Mouse (Mus musculus) forebrain, embryonic 16.5 days (tissue): ENCODE measurements around the gene Vangl1. TPM values are rescaled to one million over a fixed set of nuclear protein-coding genes. Genes with fewer than 3 reads are reported as not detected.

Source experiments
- ATAC-seq: fragments of 200-750 bp; cut with Nextera tagmentation; 2 replicates; pipeline ENCODE4 v1.8.0; 2017; ENCODE audit warnings: mild to moderate bottlenecking, moderate library complexity
- H3K27ac ChIP-seq: fragments of 300-500 bp; sonication (generic); 2 replicates; pipeline ENCODE4 v1.5.1; 2014; ENCODE audit warnings: low read length, control low read depth
- H3K27me3 ChIP-seq: fragments of 300-500 bp; sonication (generic); replicated peaks from 2 replicates; pipeline ENCODE4 v1.6.1; 2014; ENCODE audit warnings: low read length; ENCODE audit not compliant: control insufficient read depth, insufficient read depth
- H3K36me3 ChIP-seq: fragments of 300-500 bp; sonication (generic); 2 replicates; pipeline ENCODE4 v1.6.1; 2014; ENCODE audit not compliant: control insufficient read depth, insufficient read depth
- H3K4me1 ChIP-seq: fragments of 300-500 bp; sonication (generic); replicated peaks from 2 replicates; pipeline ENCODE4 v1.6.1; 2014; ENCODE audit warnings: low read length; ENCODE audit not compliant: control insufficient read depth, insufficient read depth
- H3K4me2 ChIP-seq: fragments of 300-500 bp; sonication (generic); 2 replicates; pipeline ENCODE4 v1.6.1; 2014; ENCODE audit warnings: mild to moderate bottlenecking, low read length, control low read depth
- H3K4me3 ChIP-seq: fragments of 300-500 bp; sonication (generic); replicated peaks from 2 replicates; pipeline ENCODE4 v1.5.1; 2014; ENCODE audit warnings: mild to moderate bottlenecking, low read length, control low read depth
- H3K9ac ChIP-seq: fragments of 300-500 bp; sonication (generic); replicated peaks from 2 replicates; pipeline ENCODE4 v1.6.1; 2014; ENCODE audit warnings: low read depth, low read length, control low read depth
- H3K9me3 ChIP-seq: fragments of 300-500 bp; sonication (generic); 2 replicates; pipeline ENCODE4 v1.6.1; 2016; ENCODE audit warnings: low read length; ENCODE audit not compliant: control insufficient read depth
- WGBS: fragments of 180-500 bp; shearing (Covaris S2); extraction: QIAGEN DNeasy Blood & Tissue Kit; methylation state at CpG from one replicate; pipeline ENCODE4 v1.1.7; 2014; 5-methylcytosine and 5-hydroxymethylcytosine counted together
- polyA plus RNA-seq: library from polyadenylated mRNA; unstranded; fragments of >200 nt; fragmentation: Nextera tagmentation; extraction: Ambion mirVana; gene quantifications from 2 replicates; pipeline ENCODE4 v1.2.1, GENCODE M21; 2015

The Vangl1 gene
- polyA plus RNA-seq, 1 experiment from 2014 or later: 6.3 TPM

DNA sequence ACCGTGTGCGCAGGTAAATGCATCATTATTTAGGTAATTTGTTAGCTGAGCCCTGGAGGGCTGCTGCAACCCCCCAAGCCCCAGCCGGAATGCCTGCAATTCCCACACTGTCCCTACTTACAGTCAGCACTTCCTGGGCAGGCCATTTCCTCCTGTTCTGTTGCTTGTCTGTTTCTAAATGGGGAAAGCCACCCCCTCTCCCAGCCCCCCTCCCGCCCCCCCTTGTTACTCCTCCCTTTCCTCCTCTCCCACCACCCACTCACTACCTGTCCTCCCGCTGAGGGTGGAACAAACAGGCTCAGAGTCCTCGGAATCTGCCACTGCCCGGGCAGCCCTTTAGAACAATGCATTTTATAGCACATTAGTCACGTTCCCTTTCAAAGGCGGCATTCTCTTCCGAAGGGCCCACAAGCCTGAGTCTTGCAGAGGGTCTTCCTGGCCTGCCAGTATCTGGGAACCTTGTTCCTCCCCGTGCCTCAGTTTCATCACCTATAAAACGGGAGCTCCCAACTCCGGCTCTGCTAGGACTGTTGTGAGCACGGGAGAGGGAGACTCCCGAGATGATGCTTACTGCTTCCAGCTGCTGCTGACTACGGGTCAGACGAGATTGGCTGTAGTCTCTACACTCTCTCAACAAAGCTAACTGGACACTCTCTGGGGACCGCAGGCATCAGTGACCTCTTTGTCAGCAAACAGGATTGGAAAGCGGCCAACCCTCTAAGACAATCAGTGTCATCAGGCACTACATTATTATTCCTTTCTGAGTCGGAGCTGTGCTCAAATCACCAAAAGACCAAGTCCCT, 10.8 kb downstream of the Vangl1 start:
- no peak for ATAC-seq

DNA sequence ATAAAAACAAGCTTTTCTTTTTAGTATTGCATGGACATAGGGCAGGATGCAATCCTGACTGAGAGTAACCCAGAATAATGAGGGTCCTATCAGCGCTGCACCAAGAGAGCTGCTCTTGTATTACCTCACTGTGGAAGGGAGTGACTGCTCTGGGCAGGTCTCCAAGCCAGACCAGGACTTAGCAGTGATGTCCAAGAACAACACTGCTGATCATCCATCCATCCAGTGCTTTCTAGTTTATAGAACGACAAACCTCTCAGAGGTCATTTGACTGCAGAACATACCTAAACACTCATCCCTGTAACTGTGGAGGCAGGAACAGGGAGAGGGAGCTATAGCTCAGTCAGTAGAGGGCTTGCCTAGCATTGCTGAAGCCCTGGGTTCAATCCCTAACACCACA, 11.9 kb downstream of the Vangl1 start:
- H3K4me2 ChIP-seq: no peak overlapping the region
- no peak overlapping the region for H3K9ac ChIP-seq
- WGBS: 79% methylated on average over 2 of the region's 2 CpGs
- no peak overlapping the region for H3K27ac ChIP-seq
- H3K36me3 ChIP-seq: no peaks in the 10 kb centered on the region
- H3K4me3 ChIP-seq: no peak overlapping the region
- no peaks in the 10 kb centered on the region for H3K9me3 ChIP-seq
- peaks cover 14% of the 10 kb centered on the region for H3K27me3 ChIP-seq
- H3K4me1 ChIP-seq: peaks cover 15% of the 10 kb centered on the region
- ATAC-seq: no peak

More for the DNA sequence above, 10.8 kb downstream of the Vangl1 start:
- WGBS: 9% methylated on average over 19 of the region's 20 CpGs
- Histone ChIP-seq H3K27me3 (peaks cover 14% of the 10 kb centered on the region), H3K9me3 (no peaks in the 10 kb centered on the region), H3K4me1 (peaks cover 15% of the 10 kb centered on the region), H3K9ac (no peak overlapping the region), H3K36me3 (no peaks in the 10 kb centered on the region), H3K4me2 (peak overlapping the region; percentile 20; the same call in 1 of the 2 replicates), H3K4me3 (no peak overlapping the region), H3K27ac (no peak overlapping the region)

DNA sequence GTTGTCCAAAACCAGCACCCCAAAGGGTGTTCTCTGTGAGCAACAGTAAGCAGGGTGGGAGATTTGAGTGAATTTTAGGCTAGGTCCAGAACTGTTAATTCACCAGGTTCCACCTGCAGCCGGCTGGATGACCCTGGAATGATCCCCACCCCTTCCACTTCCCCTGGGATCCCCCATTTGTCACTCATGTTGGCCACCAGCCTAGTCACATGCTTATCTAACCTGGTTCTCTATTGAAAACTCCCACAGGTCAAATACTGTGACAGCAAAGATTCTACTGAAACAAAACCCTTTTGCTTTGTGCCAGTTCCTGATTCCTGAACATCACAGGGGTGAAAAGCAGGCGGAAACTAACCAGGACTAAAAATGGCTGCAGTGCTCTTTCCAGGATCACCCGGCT, 12.9 kb downstream of the Vangl1 start:
- peaks cover 15% of the 10 kb centered on the region for H3K4me1 ChIP-seq
- no peaks in the 10 kb centered on the region for H3K9me3 ChIP-seq
- peaks cover 14% of the 10 kb centered on the region; the same call in 1 of the 2 replicates for H3K27me3 ChIP-seq
- 76% methylated on average over 3 of the region's 3 CpGs for WGBS
- ATAC-seq: no peak
- no peak overlapping the region for H3K27ac ChIP-seq
- H3K36me3 ChIP-seq: no peaks in the 10 kb centered on the region
- no peak overlapping the region for H3K4me2 ChIP-seq
- no peak overlapping the region for H3K4me3 ChIP-seq
- no peak overlapping the region for H3K9ac ChIP-seq

DNA sequence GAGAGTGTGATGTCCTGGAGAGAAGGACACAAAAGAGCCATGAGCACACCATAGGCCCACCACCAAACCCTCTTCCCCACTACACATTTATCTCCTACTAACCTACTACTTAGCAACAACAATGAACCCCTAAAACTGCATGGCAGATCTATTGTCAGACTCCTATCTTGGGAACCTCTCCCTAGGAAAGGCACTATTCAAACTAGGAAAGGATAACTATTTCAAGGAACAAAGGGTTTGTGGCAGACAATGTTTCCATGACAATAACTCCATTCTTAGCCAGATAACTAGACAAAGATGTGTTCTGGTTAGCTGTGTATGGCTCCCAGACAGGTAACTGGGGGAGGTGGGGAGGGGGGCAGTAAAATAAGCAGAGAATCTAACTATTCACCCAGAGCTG, 13.9 kb downstream of the Vangl1 start:
- no peak for ATAC-seq
- H3K4me1 ChIP-seq: peaks cover 15% of the 10 kb centered on the region

DNA sequence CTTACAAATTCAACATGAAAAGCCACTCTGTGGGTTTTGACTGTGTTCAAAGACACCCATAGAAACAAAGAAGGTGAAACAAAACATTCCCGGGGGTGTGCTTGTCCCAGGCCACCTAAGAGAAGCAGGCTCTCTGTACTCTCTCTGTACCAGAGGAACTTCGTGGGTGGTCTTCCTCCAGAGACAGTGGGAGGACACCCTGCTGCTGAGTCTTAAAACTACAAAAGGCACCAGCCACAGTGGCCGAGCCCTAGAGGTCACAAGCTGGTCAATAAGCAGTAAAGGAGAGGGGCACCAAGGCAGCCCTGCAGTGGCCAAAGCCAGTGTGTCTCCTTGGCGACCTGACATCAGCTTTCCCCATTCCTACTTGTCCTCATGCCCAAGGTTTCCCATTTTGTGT, 14.5 kb downstream of the Vangl1 start:
- peaks cover 14% of the 10 kb centered on the region; the same call in 1 of the 2 replicates for H3K27me3 ChIP-seq
- H3K36me3 ChIP-seq: no peaks in the 10 kb centered on the region
- no peak overlapping the region for H3K27ac ChIP-seq
- H3K4me1 ChIP-seq: peaks cover 15% of the 10 kb centered on the region
- no peak overlapping the region for H3K9ac ChIP-seq
- ATAC-seq: no peak
- H3K9me3 ChIP-seq: peaks cover 3% of the 10 kb centered on the region; the same call in 1 of the 2 replicates
- 15% methylated on average over 4 of the region's 4 CpGs for WGBS
- H3K4me3 ChIP-seq: no peak overlapping the region
- no peak overlapping the region for H3K4me2 ChIP-seq

More for the DNA sequence above, 13.9 kb downstream of the Vangl1 start:
- Histone ChIP-seq H3K27ac (no peak overlapping the region), H3K9ac (no peak overlapping the region), H3K36me3 (no peaks in the 10 kb centered on the region), H3K27me3 (peaks cover 14% of the 10 kb centered on the region; the same call in 1 of the 2 replicates), H3K9me3 (peaks cover 3% of the 10 kb centered on the region; the same call in 1 of the 2 replicates), H3K4me3 (no peak overlapping the region), H3K4me2 (no peak overlapping the region)

DNA sequence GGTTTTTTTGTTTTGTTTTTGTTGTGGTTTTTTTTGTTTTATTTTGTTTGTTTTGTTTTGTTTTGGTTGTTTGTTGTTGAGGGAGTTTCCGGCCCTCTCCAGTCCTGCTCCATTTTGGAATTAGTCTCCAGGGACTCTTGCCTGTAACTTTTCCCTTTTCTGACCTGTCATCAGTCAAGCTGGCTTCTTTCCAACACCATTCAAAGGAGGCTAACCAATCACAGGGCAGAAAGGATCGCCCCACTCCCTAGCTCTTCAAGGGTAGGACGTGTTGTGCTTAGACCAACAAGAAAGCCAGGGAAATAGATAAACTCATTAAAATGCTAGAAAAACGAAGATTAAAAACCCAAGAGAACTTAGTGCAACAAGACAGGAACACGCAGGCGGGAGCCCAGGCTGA, 15.5 kb downstream of the Vangl1 start:
- no peak overlapping the region for H3K4me3 ChIP-seq
- H3K27ac ChIP-seq: no peak overlapping the region
- peaks cover 8% of the 10 kb centered on the region; the same call in 1 of the 2 replicates for H3K27me3 ChIP-seq
- H3K36me3 ChIP-seq: no peaks in the 10 kb centered on the region
- 10% methylated on average over 6 of the region's 6 CpGs for WGBS
- no peak overlapping the region for H3K9ac ChIP-seq
- peaks cover 3% of the 10 kb centered on the region; the same call in 1 of the 2 replicates for H3K9me3 ChIP-seq
- ATAC-seq: no peak
- H3K4me2 ChIP-seq: no peak overlapping the region
- H3K4me1 ChIP-seq: peaks cover 11% of the 10 kb centered on the region

DNA sequence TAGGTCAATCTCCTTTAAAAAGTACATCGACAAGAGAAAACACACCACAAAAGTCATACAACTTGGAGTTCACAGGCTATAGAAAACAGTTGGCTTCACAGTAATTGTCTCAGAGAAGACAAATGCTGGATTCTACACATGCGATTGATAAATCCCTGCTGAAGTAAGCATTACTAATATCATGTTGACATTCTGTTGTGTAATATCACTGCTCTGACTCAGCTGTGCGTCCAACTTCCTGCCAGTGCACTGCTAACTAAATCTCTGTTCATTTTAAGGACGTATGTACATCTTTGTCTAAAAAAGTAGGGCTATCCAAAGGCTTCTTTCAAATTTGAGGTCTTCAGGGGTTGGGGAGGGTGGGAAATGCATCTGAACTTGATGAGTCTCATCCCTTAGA, 17.1 kb downstream of the Vangl1 start:
- H3K36me3 ChIP-seq: no peaks in the 10 kb centered on the region
- no peak for ATAC-seq
- H3K27me3 ChIP-seq: peaks cover 3% of the 10 kb centered on the region; the same call in 1 of the 2 replicates
- H3K27ac ChIP-seq: no peak overlapping the region
- no peak overlapping the region for H3K4me3 ChIP-seq
- 89% methylated on average over 4 of the region's 4 CpGs for WGBS
- H3K9me3 ChIP-seq: peaks cover 3% of the 10 kb centered on the region; the same call in 1 of the 2 replicates
- no peak overlapping the region for H3K4me2 ChIP-seq
- 0 out of 2 replicates have a peak, but pooled peaks cover 3% of the 10 kb centered on the region for H3K4me1 ChIP-seq
- no peak overlapping the region for H3K9ac ChIP-seq

DNA sequence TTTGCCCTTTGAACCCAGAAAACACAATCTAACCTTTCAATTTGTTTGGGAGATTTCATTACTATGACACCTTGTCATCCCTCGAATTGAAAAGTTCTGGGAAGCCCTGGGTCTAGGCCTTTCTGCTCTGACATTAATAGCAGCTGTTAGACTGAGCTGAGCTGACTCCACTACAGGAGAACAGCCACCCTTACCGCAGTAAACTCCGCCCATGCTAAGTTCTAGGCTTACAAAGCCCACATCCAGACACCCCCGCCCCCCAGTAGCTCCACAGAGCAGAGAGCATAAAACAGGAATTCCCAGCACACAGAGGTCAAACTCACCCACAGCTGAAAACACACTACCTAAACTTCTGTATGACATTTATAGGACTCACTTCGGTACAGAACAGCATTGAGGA, 19.8 kb downstream of the Vangl1 start:
- Histone ChIP-seq H3K36me3 (no peaks in the 10 kb centered on the region), H3K4me2 (no peak overlapping the region), H3K9me3 (peaks cover 3% of the 10 kb centered on the region; the same call in 1 of the 2 replicates), H3K4me1 (0 out of 2 replicates have a peak, but pooled peaks cover 3% of the 10 kb centered on the region), H3K4me3 (no peak overlapping the region), H3K27me3 (no peaks in the 10 kb centered on the region), H3K27ac (no peak overlapping the region), H3K9ac (no peak overlapping the region)
- ATAC-seq: no peak
- WGBS: 73% methylated on average over 5 of the region's 5 CpGs

DNA sequence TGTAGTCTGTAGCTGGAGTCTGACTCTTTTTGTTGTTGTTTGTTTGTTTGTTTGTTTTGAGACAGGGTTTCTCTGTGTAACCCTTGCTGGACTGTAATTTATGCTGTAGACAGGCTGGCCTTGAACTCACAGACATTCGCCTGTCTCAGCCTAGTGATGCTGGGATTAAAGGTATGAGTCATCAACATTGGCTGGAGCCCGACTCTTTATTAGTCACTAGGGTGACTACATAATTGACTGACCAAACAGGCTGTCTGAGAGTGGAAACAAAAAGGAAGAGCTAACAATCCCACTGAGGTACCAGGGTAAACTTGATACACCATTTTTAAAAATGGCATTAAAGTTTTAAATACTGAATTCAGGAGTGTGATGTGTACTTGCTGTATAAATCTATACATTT, 21.9 kb downstream of the Vangl1 start:
- no peak overlapping the region for H3K4me3 ChIP-seq
- no peaks in the 10 kb centered on the region for H3K4me1 ChIP-seq
- no peak for ATAC-seq
- peaks cover 3% of the 10 kb centered on the region; the same call in 1 of the 2 replicates for H3K9me3 ChIP-seq
- no peaks in the 10 kb centered on the region for H3K36me3 ChIP-seq
- no peaks in the 10 kb centered on the region for H3K27me3 ChIP-seq
- no peak overlapping the region for H3K9ac ChIP-seq
- no peak overlapping the region for H3K27ac ChIP-seq
- H3K4me2 ChIP-seq: no peak overlapping the region
- 86% methylated on average over 2 of the region's 2 CpGs for WGBS
